Mouse (Mus musculus) ovary, postnatal 10 days (tissue): Measurements from ENCODE around the gene Ryr3.
A peak's percentile ranks its signal among the peaks of the same experiment; 100 is the strongest.

Experiments used
- DNase-seq: peaks from one replicate; pipeline ENCODE4 v3.0.0; 2022; ENCODE audit warnings: low spot score

Gene Ryr3

DNA sequence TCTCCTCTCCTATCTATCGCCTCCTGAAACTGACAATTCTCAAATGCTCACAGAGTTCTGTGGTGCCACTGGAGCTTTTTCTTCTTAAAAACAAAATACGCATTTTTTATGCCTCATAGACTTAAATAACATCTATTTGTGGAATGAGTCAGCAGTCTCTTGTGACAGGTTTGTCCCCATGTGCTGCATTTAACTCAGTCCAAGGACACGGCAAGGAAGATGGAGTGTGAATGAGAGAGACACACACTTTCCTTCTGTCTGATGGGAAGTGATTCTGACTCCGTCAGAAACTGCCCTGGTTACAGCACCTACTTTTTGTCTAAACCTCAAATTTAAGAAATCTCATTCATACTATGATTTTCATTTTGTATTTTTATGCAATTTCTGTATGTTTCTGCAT, 306.3 kb downstream of the Ryr3 start:
- no peak for DNase-seq

DNA sequence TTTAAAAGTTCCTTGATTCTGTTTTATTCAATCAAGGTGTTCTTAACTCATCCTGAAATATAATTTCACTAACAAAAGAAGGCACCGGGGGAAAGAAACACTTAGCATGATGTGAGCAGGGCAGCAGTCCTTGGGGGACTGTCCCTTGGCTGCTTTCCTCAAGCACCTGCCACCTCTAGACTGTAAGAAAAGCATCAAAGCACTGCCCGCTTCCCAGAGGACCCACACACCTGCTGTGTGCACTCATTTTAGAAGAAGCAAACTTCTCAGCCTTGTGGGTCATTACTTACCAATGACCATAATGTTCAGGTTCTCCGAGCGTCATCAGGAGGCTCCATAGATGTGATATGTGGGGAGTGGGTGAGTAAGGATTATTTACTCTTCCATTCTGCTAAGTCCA, 307.8 kb downstream of the Ryr3 start:
- no peak for DNase-seq

DNA sequence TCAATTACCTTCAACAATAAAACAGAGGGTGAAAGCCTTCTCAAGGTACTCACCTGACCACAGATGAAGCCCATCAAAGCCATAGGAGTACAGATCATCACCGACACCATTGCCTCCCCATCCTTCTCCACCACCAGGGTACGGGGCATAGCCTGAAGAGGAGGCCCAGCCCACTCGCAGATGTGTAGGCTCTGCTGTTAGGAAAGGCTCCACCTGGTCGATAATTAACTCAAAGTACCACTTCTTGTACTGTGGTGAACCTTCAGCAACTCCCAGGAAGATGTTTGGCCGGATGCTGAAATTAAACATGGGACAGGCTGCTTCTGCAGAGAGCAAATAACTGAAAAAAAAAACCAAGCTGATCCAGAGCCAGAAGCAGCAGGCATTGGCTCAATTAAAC, 316.1 kb downstream of the Ryr3 start:
- DNase-seq: no peak

DNA sequence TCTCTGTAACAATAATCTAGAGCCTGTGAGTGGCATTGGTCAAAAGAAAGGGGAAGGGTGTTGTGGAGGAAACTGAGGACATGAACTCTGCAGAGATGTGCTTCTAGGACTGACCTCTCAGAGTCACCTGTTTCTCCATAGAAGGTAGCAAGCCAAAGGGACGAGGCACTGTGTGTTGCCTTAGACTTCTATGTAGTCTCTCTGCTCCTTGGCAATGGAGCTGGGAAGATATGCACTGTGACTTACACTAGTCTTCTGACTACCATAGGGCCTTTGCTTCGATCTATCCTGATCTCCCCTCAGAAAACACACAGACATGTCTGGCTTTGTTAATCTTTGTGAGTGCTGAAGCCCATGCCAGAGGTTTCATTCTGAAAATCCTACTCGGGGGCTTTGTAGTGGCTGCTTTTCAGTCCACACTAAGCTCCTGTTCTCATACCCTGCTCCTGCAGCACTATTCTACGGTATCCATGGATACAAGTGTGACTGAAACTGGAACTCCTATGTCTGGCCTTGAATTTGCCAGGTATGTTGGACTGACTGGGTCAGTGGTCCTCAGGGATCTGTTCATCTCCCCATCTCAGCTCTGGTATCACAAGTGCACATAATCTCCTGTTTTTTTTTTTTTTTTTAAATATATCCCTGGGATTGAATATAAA, 332.3 kb downstream of the Ryr3 start:
- no peak for DNase-seq

DNA sequence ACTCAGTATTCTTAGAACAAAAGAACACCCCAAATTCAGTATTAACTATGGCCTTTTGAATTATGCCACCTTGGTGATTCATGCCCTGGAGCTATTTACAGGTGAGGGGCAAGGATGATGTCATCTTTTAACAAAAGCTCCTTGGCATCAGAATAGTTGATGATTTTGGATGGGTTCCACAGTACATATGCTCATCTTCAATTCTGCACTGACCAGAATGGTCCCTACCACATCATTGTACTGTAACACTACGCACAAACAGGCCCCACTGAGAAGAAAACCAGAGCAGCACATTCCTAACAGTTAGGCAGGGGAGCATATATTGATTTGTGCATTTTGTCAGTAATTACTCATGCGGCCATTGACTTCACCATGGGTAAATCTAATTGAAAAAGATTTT, 335.1 kb downstream of the Ryr3 start:
- DNase-seq: no peak

DNA sequence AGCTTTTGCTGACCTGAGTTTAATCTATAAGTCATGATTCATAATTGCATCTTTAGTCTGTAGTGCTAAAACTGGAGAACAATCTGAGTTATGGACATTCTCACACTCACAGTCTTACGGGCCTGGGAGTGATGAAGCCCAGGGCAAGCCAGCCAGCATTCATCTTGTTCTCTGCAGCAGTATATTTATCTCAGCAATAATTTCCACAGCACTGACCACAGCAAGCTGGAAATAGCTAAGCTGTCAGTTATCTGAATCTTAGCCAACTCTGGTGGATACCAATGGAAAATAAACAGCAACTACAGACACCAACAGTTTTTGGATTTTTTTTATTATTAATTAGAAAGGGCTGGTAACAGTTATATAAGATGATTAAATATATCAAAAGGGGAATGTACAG, 335.5 kb downstream of the Ryr3 start:
- no peak for DNase-seq

DNA sequence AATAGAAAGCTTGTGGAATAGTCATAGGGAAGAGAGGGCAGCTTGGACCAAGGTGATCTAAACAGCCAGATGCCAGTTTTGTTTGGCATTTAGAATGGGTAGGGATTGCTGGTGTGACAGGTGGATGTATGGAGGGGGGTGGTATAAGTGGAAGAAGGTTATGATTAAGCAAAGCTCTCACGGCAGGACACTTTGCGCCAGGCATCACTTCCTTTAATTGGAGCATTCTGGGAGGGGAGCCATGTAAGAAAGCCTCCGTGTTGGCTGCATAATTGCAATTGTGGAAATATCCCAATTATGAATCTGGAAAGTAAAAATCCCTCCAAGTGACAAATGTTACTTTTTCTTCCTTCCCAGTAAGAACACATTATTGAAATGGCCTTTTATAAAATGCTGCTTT, 339.5 kb downstream of the Ryr3 start:
- no peak for DNase-seq

DNA sequence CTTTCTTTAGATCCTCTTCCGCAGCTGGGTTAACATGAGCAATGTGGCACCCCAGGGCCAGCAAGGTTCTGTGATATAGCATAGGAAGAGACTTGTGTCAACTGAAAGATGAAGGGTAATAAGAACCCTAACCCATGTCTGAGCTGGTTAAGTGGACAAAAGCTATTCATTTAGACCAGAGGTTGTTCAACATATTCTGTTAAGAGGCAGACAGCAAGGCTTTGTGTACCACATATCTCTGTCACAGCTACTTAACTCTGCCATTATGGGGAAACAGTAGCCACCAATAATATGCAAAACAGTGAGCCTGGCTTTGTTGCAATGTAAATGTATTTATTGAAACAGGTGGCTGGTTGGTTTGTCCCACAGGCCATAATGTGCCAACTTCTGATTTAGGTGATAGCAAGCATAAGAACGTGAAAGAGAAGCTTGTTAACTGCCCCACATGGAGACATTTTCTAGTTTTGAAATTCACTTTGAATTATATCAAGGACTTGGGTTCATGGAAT, 350.8 kb downstream of the Ryr3 start:
- DNase-seq: no peak

DNA sequence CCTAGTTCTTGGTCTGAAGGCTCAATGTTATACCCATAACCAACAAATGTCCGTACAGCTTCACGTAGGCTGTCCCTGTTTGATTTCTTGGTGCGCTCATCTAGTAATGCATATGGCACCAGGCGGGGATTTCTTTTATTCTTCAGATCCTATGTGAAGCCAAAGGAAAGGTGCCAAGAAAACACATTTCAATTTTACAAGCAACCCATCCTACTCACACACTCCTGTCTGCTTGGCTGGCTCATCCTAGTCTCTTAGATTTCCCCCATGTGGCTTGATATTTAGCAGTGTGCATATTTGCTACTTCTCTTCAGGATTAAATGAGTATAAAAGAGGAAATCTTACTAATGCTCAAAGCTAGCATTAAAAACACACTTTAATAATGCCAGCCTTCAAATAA, 355.1 kb downstream of the Ryr3 start:
- DNase-seq: no peak

DNA sequence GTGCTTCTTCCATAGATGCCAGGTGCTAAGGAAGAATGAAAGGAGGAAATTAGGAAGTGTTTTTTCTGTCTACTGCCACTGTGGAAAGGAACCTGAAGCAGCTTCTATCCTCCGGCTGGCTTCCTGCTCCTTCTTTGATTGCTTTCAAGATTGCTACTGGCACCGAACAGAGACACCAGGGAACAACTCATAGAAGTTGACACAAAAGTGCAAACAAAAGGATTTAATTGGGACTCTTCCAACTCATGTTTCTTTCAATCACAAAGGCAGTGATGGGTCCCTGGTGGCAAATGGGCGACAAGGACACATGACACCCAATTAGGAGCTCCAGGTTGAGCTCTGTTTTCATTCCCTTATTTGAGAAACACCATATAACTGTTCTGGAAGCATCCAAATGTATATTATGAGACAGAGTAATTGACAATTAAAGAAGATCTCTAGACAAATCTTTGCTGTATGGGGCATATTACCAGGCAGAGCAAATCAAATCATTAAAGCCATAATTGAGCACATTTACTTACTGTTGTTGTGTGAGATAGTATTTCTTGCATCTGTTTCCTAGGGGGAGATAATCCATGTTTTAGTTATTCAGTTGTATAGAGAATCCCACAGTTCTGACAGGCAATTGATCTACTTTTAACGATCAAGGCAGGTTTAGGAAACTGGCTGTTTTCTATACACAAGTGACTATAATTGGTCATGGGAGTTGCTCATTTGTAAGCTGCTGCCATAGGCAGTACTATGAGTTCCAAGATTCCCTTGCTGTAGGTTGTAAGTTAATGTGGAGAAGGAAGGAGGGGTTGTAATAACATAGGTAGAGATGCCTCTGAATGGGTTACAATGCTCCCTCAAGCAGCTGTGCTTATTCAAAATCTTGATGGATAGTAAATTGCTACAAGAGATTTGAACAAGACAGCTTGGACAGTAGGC, 371.0 kb downstream of the Ryr3 start:
- DNase-seq: no peak

DNA sequence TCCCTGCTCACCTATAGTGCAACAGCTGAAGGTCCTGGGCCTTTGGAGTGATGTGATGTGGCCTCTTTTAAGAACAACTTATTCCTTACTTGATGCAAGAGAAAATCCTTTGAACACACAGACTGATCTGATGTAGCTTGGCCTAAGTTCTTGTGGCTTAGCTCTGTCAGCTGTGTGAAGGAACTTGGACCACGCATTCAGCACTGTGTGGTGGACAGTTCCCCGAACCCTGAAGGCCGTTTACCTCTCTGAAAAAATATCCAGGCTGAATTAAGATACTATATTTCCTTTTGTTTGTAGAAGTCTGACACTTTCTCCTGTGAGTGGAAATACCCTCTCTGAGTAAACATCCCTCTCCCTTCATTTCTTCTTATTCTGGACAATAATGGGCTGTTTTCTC, 374.0 kb downstream of the Ryr3 start:
- no peak for DNase-seq

DNA sequence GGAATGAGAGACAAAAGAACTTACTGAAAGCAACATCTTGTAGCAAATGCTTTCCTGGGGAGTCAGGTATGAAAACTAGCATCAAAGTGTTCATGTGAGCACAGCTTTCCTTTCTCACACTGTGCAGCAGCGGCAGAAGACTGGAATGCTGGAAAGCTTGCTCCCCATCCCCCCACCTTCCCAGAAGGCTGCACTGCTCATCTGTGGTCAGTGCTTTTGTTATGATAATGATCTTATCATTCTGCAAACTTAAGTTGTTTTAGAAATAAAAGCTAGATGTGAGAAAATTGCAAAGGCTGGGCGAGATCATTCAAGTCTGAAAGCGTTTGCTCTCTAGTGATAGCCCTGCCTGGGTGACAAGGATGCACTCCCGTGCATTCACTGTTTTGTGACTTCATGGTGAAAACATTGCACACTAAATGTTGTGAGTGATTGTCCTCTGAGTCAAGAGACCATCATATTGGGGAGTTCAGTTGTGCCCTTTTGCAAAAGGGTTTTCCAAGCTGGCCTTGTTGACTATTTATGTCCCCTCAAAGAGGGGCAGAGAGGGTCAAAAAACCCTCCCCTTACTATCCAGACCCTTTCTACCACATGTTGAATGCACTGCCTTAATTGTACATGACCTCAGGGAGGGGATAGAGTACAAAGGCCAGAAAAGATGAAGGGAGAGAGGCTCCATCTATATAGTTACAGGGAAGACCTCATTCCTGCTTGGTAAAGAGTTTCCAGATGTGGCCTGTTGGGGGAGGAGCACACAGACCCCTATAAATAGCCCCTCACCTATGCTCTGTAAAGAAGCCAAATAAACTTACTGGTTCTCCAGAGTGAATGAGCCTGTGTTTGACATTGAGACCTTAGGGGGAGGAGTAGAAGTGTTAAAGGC, 385.2 kb downstream of the Ryr3 start:
- DNase-seq: no peak

DNA sequence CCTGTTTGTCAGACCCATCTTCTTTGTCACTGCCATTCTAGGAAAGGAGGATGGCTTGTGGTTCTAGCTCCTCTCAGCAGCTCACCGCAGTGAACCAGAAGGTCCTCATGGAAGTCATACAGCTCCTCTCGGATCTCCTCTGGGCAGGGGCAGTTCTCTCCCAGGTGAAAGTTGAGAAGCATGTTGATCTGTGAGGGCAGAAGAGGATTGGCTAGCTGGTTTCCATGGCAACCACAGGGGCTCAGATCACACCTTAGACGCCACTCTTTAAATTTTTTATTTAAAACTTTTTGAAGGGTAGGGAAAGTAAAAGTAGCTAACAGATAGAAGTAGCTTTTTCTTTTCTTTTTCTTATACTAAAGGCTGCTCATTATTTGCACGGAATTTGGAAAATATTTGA, 390.3 kb downstream of the Ryr3 start:
- no peak for DNase-seq

DNA sequence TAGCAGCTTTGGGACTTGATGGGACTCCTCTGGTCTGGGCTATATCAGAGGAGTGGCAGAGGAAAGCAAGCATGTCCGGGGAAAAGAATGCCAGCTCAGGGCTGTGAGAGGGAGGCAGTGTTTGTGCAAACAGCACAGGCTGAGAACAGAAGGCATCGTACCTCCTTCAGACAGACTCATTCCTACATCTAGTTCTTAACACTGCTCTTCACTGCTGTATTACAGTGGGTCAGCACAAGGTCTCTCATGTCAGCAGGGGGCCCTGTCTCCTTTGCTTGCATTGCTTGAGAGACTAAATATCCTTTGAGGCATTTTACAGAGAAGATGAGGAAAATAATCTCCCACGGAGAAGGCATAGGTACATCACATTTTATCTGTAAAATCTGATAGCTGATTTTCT, 394.2 kb downstream of the Ryr3 start:
- DNase-seq: no peak

DNA sequence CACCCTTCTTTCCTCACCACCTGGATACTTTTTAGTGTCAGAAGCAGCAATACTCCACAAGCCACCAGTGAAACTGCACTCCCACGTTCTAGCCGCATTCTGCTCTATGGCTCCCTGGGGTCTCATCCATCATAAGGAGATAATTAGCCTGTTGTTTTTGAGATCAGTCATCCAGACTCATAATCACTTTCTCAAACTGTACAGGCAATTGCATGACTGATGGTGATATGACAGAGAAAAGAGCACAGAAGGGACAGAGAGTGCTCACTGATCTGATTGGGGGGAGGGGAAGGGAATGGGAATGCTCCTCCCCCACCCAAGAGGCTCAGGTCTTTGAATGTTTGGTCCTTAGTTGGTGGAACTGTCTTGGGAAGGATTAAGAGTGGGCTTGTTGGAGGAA, 397.8 kb downstream of the Ryr3 start:
- DNase-seq: no peak

DNA sequence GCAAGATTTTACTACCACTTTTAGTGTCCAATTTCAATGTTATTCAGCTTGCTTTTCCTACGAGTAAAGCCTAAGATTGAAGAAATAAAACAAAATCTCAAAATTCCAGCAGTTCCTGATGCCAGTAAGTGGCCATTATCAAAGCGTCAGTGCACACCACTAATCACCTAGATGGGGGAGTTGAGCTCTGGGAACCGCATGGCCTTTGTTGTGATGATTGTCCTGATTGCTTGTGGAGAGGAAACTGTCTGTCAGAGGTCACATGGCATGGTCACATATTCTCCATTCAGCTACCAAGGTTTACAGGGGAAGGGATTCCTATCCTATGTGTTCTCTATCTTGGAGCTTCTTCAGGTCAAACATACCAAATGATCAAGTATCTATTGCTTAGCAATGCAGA, 399.9 kb downstream of the Ryr3 start:
- DNase-seq: no peak

DNA sequence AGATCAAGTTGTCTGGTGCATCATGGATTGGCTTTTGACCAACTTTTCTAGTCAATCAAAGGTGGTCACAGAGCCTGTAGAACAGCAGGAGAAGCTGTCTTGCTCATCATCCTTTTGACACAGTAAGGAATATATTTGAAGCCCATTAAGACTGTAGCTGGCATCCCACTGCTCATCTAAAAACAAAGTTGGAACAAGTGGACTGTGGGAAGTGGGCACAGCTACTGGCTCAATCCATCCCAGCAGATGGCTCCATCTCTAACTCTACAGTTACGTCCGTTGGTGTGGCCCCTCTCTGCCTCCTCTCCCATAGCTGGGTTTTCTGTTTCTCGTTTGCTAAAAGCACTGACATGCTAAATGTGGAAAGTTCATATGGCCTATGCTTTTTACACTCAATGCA, 400.9 kb downstream of the Ryr3 start:
- no peak for DNase-seq

DNA sequence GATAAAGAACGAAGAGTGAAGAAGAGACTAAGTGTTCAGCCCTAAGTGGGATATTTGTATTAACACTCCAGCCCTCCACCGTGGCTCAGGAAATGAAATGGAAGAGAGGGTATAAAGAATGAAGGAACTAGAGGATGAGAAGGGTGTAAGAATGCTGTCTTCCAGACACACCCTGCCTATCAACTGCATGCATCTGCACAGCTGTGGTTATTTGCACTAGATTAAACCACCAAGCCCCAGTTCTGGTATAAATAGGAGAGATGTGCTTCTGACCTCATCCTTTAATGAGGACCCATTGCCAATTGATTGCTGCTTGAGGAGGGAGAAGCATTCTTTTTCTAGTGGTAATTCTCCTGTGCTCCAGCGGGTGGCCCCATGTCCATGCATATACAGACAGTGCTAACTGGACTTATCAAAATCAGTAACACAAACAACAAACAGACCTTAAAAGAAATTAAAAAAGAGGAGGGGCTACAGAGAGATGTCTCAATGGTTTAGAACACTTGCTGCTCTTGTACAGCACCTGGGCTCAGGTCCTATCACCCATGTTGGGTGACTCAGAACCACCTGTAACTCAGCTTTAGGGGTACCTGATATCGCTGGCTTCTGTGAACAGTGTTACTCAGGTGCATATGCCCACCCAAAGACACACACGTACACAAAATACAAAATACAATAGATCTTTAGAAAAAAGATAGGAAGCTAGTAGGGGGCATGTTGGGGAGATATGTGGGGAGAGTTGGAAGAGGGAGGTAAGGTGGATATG, 404.1 kb downstream of the Ryr3 start:
- DNase-seq: no peak

DNA sequence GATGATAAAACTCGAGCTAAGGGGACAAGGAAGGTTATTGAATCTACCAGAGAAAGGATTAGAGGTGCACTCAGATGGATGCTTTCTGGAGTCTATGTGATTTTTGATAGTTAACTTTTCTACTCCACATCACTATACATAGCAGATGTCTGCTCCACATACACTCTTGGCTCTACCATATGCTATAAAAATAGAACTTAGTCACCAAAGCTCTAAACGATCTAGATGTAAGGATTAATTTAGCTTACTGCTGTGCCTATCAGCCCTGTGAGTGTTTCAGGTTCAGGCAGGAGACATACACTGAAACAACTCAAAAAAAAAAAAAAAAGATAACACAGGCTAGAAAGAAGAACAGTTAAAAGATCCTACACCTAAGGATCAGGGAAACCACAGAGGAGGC, 410.9 kb downstream of the Ryr3 start:
- no peak for DNase-seq

DNA sequence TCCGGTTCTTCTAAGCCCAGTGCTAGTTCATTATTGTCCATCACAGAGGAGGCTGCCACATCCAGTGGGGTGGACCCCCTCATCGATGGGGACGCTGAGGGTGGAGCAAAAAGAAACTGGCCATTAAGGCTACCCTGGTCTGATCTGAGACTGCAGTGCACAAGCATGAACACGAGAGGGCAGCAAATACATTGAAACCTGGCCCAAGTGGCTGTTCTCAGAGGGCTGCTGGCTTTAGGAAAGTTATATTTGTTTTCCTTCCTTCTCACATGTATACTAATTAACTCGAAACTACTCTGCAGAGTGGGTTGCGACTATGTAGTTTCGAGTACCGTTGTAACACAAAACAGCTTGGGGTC, 416.9 kb downstream of the Ryr3 start:
- DNase-seq: peak; percentile 20

DNA sequence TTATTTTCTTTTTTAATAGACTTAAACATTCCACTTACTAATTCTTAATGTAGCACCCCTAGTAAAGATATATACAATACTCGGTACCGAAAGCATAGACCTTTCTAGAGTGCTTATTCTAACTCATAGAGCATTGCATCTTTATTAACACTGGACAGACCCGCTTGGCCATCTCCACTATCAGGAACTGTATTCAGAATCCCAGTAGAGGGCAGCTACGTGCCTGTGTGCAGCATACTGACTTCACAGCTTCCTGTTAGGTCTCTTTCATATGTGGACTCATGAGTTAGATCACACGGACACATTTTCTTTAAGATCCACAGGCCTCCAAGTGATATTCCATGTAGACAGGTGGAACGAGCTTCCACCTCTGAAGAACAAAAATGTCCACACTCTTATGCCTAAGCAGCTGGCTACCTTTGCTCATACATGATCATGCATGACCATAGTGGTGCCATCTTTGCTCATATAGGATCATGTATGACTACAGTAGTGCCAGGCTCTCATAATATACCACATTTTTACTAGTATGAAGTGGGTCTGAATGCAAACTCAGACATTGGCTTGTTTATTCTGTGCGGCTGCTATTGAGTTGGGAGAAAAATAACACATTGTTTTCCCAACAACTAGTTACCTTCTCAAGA, 417.4 kb downstream of the Ryr3 start:
- DNase-seq: no peak
